Mouse (Mus musculus) thymus, postnatal 25 days (tissue): ENCODE data around the gene Gm42669.

Experiments
- DNase-seq: peaks from one replicate; pipeline ENCODE4 v3.0.0; 2022

Gene Gm42669

GRCm38 (mm10) chr5:107507321-107507720 is at the start of gene Gm42669:
Gene Gm42669 (plus strand): TSS chr5:107507621.
- DNase-seq = no peak

- DNase-seq = no peak
These were observed 45.0 kb upstream of the Gm42669 start for GRCm38 (mm10) chr5:107462147-107463076.

GRCm38 (mm10) chr5:107466501-107466900 is 40.9 kb upstream of the Gm42669 start:
- no peak for DNase-seq

GRCm38 (mm10) chr5:107467098-107467497 is 40.3 kb upstream of the Gm42669 start:
- no peak for DNase-seq

GRCm38 (mm10) chr5:107470600-107471329 is 36.7 kb upstream of the Gm42669 start:
- no peak for DNase-seq

- DNase-seq = no peak
These were observed 27.2 kb upstream of the Gm42669 start for GRCm38 (mm10) chr5:107480194-107480593.

- DNase-seq = no peak
These were observed 18.4 kb upstream of the Gm42669 start for GRCm38 (mm10) chr5:107488996-107489395.

GRCm38 (mm10) chr5:107491036-107491435 is 16.4 kb upstream of the Gm42669 start:
- DNase-seq = no peak

GRCm38 (mm10) chr5:107492471-107492870 is 14.9 kb upstream of the Gm42669 start:
- DNase-seq = no peak

- no peak for DNase-seq
These were observed 12.7 kb upstream of the Gm42669 start for GRCm38 (mm10) chr5:107494759-107495158.

GRCm38 (mm10) chr5:107496047-107496446 is 11.4 kb upstream of the Gm42669 start:
- DNase-seq = no peak

GRCm38 (mm10) chr5:107497519-107498501 is 9.6 kb upstream of the Gm42669 start:
- DNase-seq = peak; percentile 41

GRCm38 (mm10) chr5:107498806-107499310 is 8.6 kb upstream of the Gm42669 start:
- peak; percentile 25 for DNase-seq

GRCm38 (mm10) chr5:107499891-107500535 is 7.4 kb upstream of the Gm42669 start:
- no peak for DNase-seq

GRCm38 (mm10) chr5:107500741-107501140 is 6.7 kb upstream of the Gm42669 start:
- DNase-seq = no peak

- DNase-seq = no peak
These were observed 3.1 kb downstream of the Gm42669 start for GRCm38 (mm10) chr5:107510503-107510902.

- no peak for DNase-seq
These were observed 3.9 kb downstream of the Gm42669 start for GRCm38 (mm10) chr5:107511326-107511725.

GRCm38 (mm10) chr5:107513583-107513982 is 6.2 kb downstream of the Gm42669 start:
- peak; percentile 87 for DNase-seq

- DNase-seq = no peak
These were observed 8.0 kb downstream of the Gm42669 start for GRCm38 (mm10) chr5:107515453-107515852.

GRCm38 (mm10) chr5:107516087-107516486 is 8.7 kb downstream of the Gm42669 start:
- no peak for DNase-seq

- DNase-seq = no peak
These were observed 11.2 kb downstream of the Gm42669 start for GRCm38 (mm10) chr5:107518602-107519001.

- no peak for DNase-seq
These were observed 14.0 kb downstream of the Gm42669 start for GRCm38 (mm10) chr5:107521386-107521785.
